Mouse (Mus musculus) liver, postnatal 0 days (tissue): ENCODE data around the gene Klhl29.

Experiments
- CTCF ChIP-seq: sonication (generic); IDR thresholded peaks from 2 replicates; pipeline ENCODE4 v1.5.1; 2016; ENCODE audit warnings: antibody characterized with exemption, low read depth
- EP300 ChIP-seq: IDR thresholded peaks from 2 replicates; pipeline ENCODE4 v1.6.1; 2016; ENCODE audit warnings: antibody characterized with exemption, low read depth, mild to moderate bottlenecking

- TF ChIP-seq CTCF (no peak), EP300 (no peak)
These were observed 17.0 kb downstream of the Klhl29 start for GRCm38 (mm10) chr12:5358497-5358896.
